In the genomic region with DNA sequence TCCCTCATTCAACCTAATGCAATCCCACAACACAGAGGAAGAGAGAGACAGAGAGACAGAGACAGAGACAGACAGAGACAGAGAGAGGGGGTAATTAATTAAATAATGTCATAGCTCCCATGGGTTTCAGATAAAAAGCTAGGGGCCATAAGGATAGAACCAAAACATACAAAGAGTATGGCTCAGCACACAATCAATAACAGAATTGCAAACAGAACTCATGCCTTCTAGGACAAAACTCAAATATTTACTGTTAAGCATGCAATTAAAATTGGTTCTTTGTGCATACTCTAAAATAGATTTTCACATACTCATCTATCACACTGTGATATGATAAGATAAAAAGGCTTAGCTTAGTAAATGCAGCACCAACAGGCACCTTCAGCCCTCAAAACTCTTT, we compare ENCODE assay signal across 23 mouse cellular contexts. TPM values are rescaled to one million over a fixed set of nuclear protein-coding genes. Genes with fewer than 3 reads are reported as not detected.
"Had no signal": no experiment of that assay in that cellular context is flagged by ENCODE, and none has a peak within 500 bp of the region (broad histone marks: within the 10 kb centered on the region; RNA-seq: fewer than 3 reads in every experiment).

No protein-coding gene starts in this region.

- H3K4me2 ChIP-seq: lung, embryonic 14.5 days; midbrain, embryonic 12.5 days; neural tube, embryonic 13.5 days; neural tube, embryonic 15.5 days had no signal

- H3K9me3 ChIP-seq: midbrain, embryonic 10.5 days; midbrain, embryonic 12.5 days; neural tube, embryonic 13.5 days; neural tube, embryonic 15.5 days had no signal

- H3K27ac ChIP-seq: liver, embryonic 14.5 days; midbrain, embryonic 10.5 days; midbrain, embryonic 12.5 days; neural tube, embryonic 13.5 days; neural tube, embryonic 15.5 days had no signal

- H3K27me3 ChIP-seq: neural tube, embryonic 13.5 days; neural tube, embryonic 15.5 days had no signal

- H3K9ac ChIP-seq: liver, embryonic 14.5 days; lung, embryonic 14.5 days; midbrain, embryonic 12.5 days; neural tube, embryonic 13.5 days; neural tube, embryonic 15.5 days had no signal

- H3K4me3 ChIP-seq: midbrain, embryonic 10.5 days; midbrain, embryonic 12.5 days; myocyte; neural tube, embryonic 13.5 days; neural tube, embryonic 15.5 days had no signal

- ATAC-seq: midbrain, embryonic 16.5 days had no signal

- DNase-seq: lung, adult 18-20 months; lung, embryonic 14.5 days; lung, postnatal 10 days; lung, postnatal 4 days; midbrain, embryonic 14.5 days; retina, postnatal 1 day; right cerebral cortex, adult 18-20 months; right cerebral cortex, postnatal 25 days; right cerebral cortex, postnatal 4 days; spleen, adult 18-20 months; thymus, adult 18-20 months; thymus, postnatal 14 days; thymus, postnatal 36 days had no signal

- H3K36me3 ChIP-seq: midbrain, embryonic 10.5 days; midbrain, embryonic 12.5 days; neural tube, embryonic 13.5 days; neural tube, embryonic 15.5 days had no signal

RNA-seq across cellular contexts. Expression of gene Stxbp5l, which starts 5.2 kb away (rescaled TPM):
- total RNA-seq: megakaryocyte, adult 5-6 weeks; megakaryocyte-erythroid progenitor cell, adult 5-6 weeks had no signal
- polyA plus RNA-seq: liver, embryonic 14.5 days; myocyte; small intestine, adult 2 months had no signal
